Mouse (Mus musculus) limb, embryonic 11.5 days (tissue): Measurements from ENCODE around the gene S100a5. TPM values are rescaled to one million over a fixed set of nuclear protein-coding genes. Genes with fewer than 3 reads are reported as not detected.

Source experiments
- ATAC-seq: fragments of 200-750 bp; cut with Nextera tagmentation; 2 replicates; pipeline ENCODE4 v1.8.0; 2017; ENCODE audit warnings: low read depth; ENCODE audit not compliant: insufficient number of reproducible peaks, low FRiP score, low TSS enrichment
- DNase-seq: peaks from one replicate; pipeline ENCODE4 v3.0.0-alpha.2; 2015; ENCODE audit warnings: low spot score
- H3K27ac ChIP-seq: fragments of 300-500 bp; sonication (generic); replicated peaks from 2 replicates; pipeline ENCODE4 v1.5.1; 2014; ENCODE audit warnings: low read depth, mild to moderate bottlenecking, low read length
- H3K27me3 ChIP-seq: fragments of 300-500 bp; sonication (generic); 2 replicates; pipeline ENCODE4 v1.6.1; 2014; ENCODE audit warnings: mild to moderate bottlenecking, low read length, mixed read lengths; ENCODE audit not compliant: control insufficient read depth, insufficient read depth
- H3K36me3 ChIP-seq: fragments of 300-500 bp; sonication (generic); 2 replicates; pipeline ENCODE4 v1.6.1; 2014; ENCODE audit warnings: mild to moderate bottlenecking, low read length, moderate library complexity, mixed read lengths; ENCODE audit not compliant: control insufficient read depth, insufficient read depth
- H3K4me1 ChIP-seq: fragments of 300-500 bp; sonication (generic); 2 replicates; pipeline ENCODE4 v1.6.1; 2014; ENCODE audit warnings: low read length, mixed read lengths; ENCODE audit not compliant: control insufficient read depth, insufficient read depth
- H3K4me2 ChIP-seq: fragments of 300-500 bp; sonication (generic); 2 replicates; pipeline ENCODE4 v1.6.1; 2014; ENCODE audit warnings: low read depth, mild to moderate bottlenecking, moderate library complexity; ENCODE audit not compliant: severe bottlenecking
- H3K4me3 ChIP-seq: fragments of 300-500 bp; sonication (generic); 2 replicates; pipeline ENCODE4 v1.5.1; 2014; ENCODE audit warnings: low read depth, low read length
- H3K9ac ChIP-seq: fragments of 300-500 bp; sonication (generic); 2 replicates; pipeline ENCODE4 v1.6.1; 2014; ENCODE audit warnings: mild to moderate bottlenecking, low read length
- H3K9me3 ChIP-seq: fragments of 300-500 bp; sonication (generic); 2 replicates; pipeline ENCODE4 v1.6.1; 2016; ENCODE audit warnings: low read length; ENCODE audit not compliant: control insufficient read depth
- WGBS: fragments of 180-500 bp; shearing (Covaris S2); extraction: QIAGEN DNeasy Blood & Tissue Kit; methylation state at CpG from one replicate; pipeline ENCODE4 v1.1.7; 2014; 5-methylcytosine and 5-hydroxymethylcytosine counted together
- polyA plus RNA-seq: library from polyadenylated mRNA; unstranded; fragments of >200 nt; fragmentation: Nextera tagmentation; extraction: Ambion mirVana; gene quantifications from 2 replicates; pipeline ENCODE4 v1.2.1, GENCODE M21; 2014

Gene S100a5
- polyA plus RNA-seq, 1 experiment from 2014 or later, result not detected

GRCm38 (mm10) chr3:90594466-90594865 is 13.9 kb upstream of the S100a5 start:
- H3K9me3 ChIP-seq, result no peaks in the 10 kb centered on the region; the same call in 1 of the 2 replicates
- no peak overlapping the region for H3K27ac ChIP-seq
- H3K4me3 ChIP-seq, result no peak overlapping the region
- H3K4me1 ChIP-seq, result no peaks in the 10 kb centered on the region
- H3K4me2 ChIP-seq, result no peak overlapping the region
- WGBS, result 65% methylated on average over 1 of the region's 1 CpGs
- no peak overlapping the region for H3K9ac ChIP-seq
- no peaks in the 10 kb centered on the region for H3K27me3 ChIP-seq
- no peak for ATAC-seq
- DNase-seq, result no peak
- H3K36me3 ChIP-seq, result no peaks in the 10 kb centered on the region

- H3K9ac ChIP-seq, result no peak overlapping the region
- no peaks in the 10 kb centered on the region for H3K27me3 ChIP-seq
- no peak overlapping the region for H3K4me2 ChIP-seq
- ATAC-seq (no peak), DNase-seq (no peak)
- H3K27ac ChIP-seq, result no peak overlapping the region
- WGBS, result 74% methylated on average over 5 of the region's 5 CpGs
- no peak overlapping the region for H3K4me3 ChIP-seq
- H3K36me3 ChIP-seq, result no peaks in the 10 kb centered on the region
- no peaks in the 10 kb centered on the region for H3K4me1 ChIP-seq
- H3K9me3 ChIP-seq, result no peaks in the 10 kb centered on the region; the same call in 1 of the 2 replicates
Observed at GRCm38 (mm10) chr3:90595556-90595955, 12.8 kb upstream of the S100a5 start.

DNA sequence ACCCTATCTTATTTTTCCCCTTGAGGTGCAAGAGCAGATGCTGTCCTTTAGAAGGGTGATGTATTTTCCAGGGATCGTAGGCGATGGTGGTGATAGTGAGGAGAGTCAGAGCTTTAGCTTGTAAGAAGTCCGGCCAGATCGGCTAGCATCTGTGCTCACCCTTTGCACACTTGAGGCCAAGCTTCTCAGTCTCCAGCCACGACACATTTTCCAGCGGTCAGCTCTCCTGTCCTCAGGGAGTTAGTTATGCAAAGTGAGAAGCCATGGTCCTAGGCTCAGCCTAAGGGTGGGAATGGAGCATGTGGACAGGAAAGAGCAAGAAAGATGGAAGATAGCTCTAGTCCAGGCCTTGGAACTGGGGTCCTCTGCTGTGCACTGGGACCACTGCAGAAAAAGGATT is 11.5 kb upstream of the S100a5 start:
- Histone ChIP-seq H3K9me3 (no peaks in the 10 kb centered on the region; the same call in 1 of the 2 replicates), H3K36me3 (no peaks in the 10 kb centered on the region), H3K27me3 (no peaks in the 10 kb centered on the region), H3K4me3 (no peak overlapping the region), H3K9ac (no peak overlapping the region), H3K4me1 (no peaks in the 10 kb centered on the region), H3K27ac (no peak overlapping the region), H3K4me2 (no peak overlapping the region)
- ATAC-seq (no peak), DNase-seq (no peak)
- WGBS, result 88% methylated on average over 6 of the region's 6 CpGs

- Histone ChIP-seq H3K9me3 (no peaks in the 10 kb centered on the region; the same call in 1 of the 2 replicates), H3K4me2 (no peak overlapping the region), H3K27ac (no peak overlapping the region), H3K9ac (no peak overlapping the region), H3K36me3 (no peaks in the 10 kb centered on the region), H3K4me1 (no peaks in the 10 kb centered on the region), H3K4me3 (no peak overlapping the region), H3K27me3 (no peaks in the 10 kb centered on the region)
- WGBS, result 44% methylated on average over 6 of the region's 6 CpGs
- ATAC-seq, result no peak
- DNase-seq, result no peak
Observed at GRCm38 (mm10) chr3:90597736-90598135, 10.6 kb upstream of the S100a5 start.

GRCm38 (mm10) chr3:90598212-90598611 is 10.1 kb upstream of the S100a5 start:
- no peaks in the 10 kb centered on the region for H3K36me3 ChIP-seq

GRCm38 (mm10) chr3:90599401-90599800 is 8.9 kb upstream of the S100a5 start:
- no peak overlapping the region for H3K4me2 ChIP-seq
- no peaks in the 10 kb centered on the region for H3K27me3 ChIP-seq
- 75% methylated on average over 3 of the region's 3 CpGs for WGBS
- ATAC-seq, result no peak
- no peak overlapping the region for H3K27ac ChIP-seq
- 0 out of 2 replicates have a peak, but pooled peaks cover 2% of the 10 kb centered on the region for H3K4me1 ChIP-seq
- H3K36me3 ChIP-seq, result no peaks in the 10 kb centered on the region
- no peak for DNase-seq
- no peaks in the 10 kb centered on the region for H3K9me3 ChIP-seq
- H3K9ac ChIP-seq, result no peak overlapping the region
- H3K4me3 ChIP-seq, result no peak overlapping the region

More at GRCm38 (mm10) chr3:90598212-90598611, 10.1 kb upstream of the S100a5 start:
- Histone ChIP-seq H3K27me3 (no peaks in the 10 kb centered on the region), H3K4me1 (no peaks in the 10 kb centered on the region), H3K4me2 (no peak overlapping the region), H3K4me3 (no peak overlapping the region), H3K9me3 (no peaks in the 10 kb centered on the region; the same call in 1 of the 2 replicates), H3K27ac (no peak overlapping the region), H3K9ac (no peak overlapping the region)
- ATAC-seq, result no peak
- WGBS, result 78% methylated on average over 4 of the region's 4 CpGs
- DNase-seq, result no peak

DNA sequence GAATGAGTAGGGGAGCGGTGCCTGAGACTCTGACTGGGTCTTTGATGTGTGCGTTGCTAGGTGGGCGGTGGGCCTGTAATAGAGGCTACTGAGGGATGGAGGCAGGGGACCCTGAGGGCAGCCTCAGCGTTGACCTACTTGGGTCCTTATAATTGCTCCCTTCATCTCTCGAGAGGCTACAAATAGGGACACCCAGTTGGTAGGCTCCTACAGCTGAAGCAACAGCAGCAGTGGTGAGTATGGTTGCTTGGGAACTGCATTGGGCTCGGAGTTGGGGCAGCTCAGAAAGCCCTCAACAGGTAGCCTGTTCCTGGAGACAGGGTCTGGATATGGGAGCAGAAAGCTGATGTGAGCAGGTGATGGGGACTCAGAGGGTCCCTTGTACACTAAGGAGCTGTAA is 8.3 kb upstream of the S100a5 start:
- Histone ChIP-seq H3K9me3 (no peaks in the 10 kb centered on the region), H3K4me3 (no peak overlapping the region), H3K27ac (no peak overlapping the region), H3K36me3 (no peaks in the 10 kb centered on the region), H3K4me1 (0 out of 2 replicates have a peak, but pooled peaks cover 2% of the 10 kb centered on the region), H3K9ac (no peak overlapping the region), H3K4me2 (no peak overlapping the region), H3K27me3 (no peaks in the 10 kb centered on the region)
- 61% methylated on average over 6 of the region's 6 CpGs for WGBS
- ATAC-seq (no peak), DNase-seq (no peak)

DNA sequence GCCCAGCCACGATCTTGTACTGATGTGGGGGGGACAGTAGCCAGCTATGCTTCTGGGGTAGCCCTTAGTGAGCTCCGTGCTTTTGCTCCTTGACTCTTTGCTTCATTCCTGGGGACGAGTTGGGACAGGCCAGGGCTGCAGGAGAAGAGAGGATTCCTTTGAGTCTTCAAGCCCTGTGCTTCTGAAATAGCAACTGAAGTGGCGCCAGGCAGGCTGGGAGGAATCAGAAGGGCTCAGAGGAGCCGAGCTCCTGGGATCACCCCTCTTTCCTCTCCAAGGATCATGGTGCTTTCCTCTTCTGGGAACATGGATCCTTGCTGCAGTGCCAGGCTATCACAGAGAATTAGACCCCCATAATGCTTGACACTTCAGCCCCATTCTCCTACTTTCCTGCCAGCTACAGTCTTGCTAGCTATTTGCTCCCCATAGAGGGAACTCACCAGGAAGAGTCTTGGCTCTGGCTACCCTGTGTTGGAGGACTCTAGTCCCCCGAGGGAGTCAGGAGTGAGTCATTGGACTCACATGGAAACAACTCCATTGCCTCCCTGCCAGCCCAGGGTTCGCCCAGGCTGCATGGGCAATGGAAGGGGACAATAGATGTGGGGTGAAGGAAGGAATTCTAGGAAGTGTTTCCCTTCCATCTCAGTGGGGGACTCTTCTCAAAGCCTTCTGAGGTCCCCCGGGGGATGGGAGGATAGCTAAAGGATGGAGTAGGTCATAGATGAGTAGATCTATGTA is 7.7 kb upstream of the S100a5 start:
- Histone ChIP-seq H3K27me3 (no peaks in the 10 kb centered on the region), H3K9ac (no peak overlapping the region), H3K27ac (no peak overlapping the region), H3K36me3 (no peaks in the 10 kb centered on the region), H3K4me3 (no peak overlapping the region), H3K4me2 (no peak overlapping the region), H3K9me3 (no peaks in the 10 kb centered on the region), H3K4me1 (peaks cover 2% of the 10 kb centered on the region; the same call in 1 of the 2 replicates)
- no peak for ATAC-seq
- no peak for DNase-seq
- WGBS, result 82% methylated on average over 8 of the region's 8 CpGs
